Mouse (Mus musculus) forebrain, embryonic 11.5 days (tissue): ENCODE results near the gene Sorl1. TPM values are rescaled to one million over a fixed set of nuclear protein-coding genes. Genes with fewer than 3 reads are reported as not detected.
A peak's percentile ranks its signal among the peaks of the same experiment; 100 is the strongest.

Experiments
- ATAC-seq: fragments of 200-750 bp; cut with Nextera tagmentation; replicated peaks from 2 replicates; pipeline ENCODE4 v1.8.0; 2017; ENCODE audit warnings: moderate TSS enrichment; ENCODE audit not compliant: low FRiP score
- DNase-seq: peaks from one replicate; pipeline ENCODE4 v3.0.0-alpha.2; 2017; ENCODE audit warnings: low spot score
- H3K27ac ChIP-seq: fragments of 300-500 bp; sonication (generic); 2 replicates; pipeline ENCODE4 v1.5.1; 2014; ENCODE audit warnings: low read depth, low read length
- H3K27me3 ChIP-seq: fragments of 300-500 bp; sonication (generic); 2 replicates; pipeline ENCODE4 v1.6.1; 2014; ENCODE audit warnings: mild to moderate bottlenecking, low read length, mixed read lengths; ENCODE audit not compliant: control insufficient read depth, insufficient read depth
- H3K36me3 ChIP-seq: fragments of 300-500 bp; sonication (generic); 2 replicates; pipeline ENCODE4 v1.6.1; 2014; ENCODE audit warnings: mild to moderate bottlenecking, low read length, moderate library complexity, mixed read lengths; ENCODE audit not compliant: control insufficient read depth, insufficient read depth
- H3K4me1 ChIP-seq: fragments of 300-500 bp; sonication (generic); replicated peaks from 2 replicates; pipeline ENCODE4 v1.6.1; 2014; ENCODE audit warnings: low read length, mixed read lengths; ENCODE audit not compliant: control insufficient read depth, insufficient read depth
- H3K4me2 ChIP-seq: fragments of 300-500 bp; sonication (generic); 2 replicates; pipeline ENCODE4 v1.6.1; 2014; ENCODE audit warnings: low read depth, mild to moderate bottlenecking, low read length, moderate library complexity, mixed read lengths; ENCODE audit not compliant: severe bottlenecking
- H3K4me3 ChIP-seq: fragments of 300-500 bp; sonication (generic); 2 replicates; pipeline ENCODE4 v1.5.1; 2014; ENCODE audit warnings: low read depth, low read length
- H3K9ac ChIP-seq: fragments of 300-500 bp; sonication (generic); 2 replicates; pipeline ENCODE4 v1.6.1; 2014; ENCODE audit warnings: low read length
- H3K9me3 ChIP-seq: fragments of 300-500 bp; sonication (generic); 2 replicates; pipeline ENCODE4 v1.6.1; 2016; ENCODE audit warnings: low read length, mixed read lengths; ENCODE audit not compliant: control insufficient read depth
- WGBS: fragments of 180-500 bp; shearing (Covaris S2); extraction: QIAGEN DNeasy Blood & Tissue Kit; methylation state at CpG from one replicate; pipeline ENCODE4 v1.1.7; 2014; 5-methylcytosine and 5-hydroxymethylcytosine counted together
- polyA plus RNA-seq: library from polyadenylated mRNA; unstranded; fragments of >200 nt; fragmentation: Nextera tagmentation; extraction: Ambion mirVana; gene quantifications from 2 replicates; pipeline ENCODE4 v1.2.1, GENCODE M21; 2014

The Sorl1 gene
- polyA plus RNA-seq, 1 experiment from 2014 or later: 8.1 TPM

DNA sequence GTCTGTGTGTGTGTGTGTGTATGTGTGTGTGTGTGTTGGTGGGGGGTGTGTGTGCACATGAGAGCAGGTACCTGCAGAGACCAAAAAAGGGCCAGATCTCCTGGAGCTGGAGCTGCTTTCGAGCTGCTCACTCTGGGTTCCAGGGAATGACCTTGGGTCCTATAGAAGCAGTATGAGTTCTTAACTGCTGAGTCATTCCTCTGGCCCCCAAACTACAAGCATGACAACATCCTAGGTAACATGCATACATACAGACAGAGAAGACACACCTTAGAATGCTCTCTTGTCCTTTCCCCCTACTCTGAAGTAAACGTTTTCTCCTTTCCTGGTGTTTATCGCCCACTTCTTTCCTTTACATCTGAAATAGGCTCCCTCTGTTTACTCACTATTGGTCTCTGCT lies 32.5 kb upstream of the Sorl1 start:
- Histone ChIP-seq H3K4me2 (no peak overlapping the region), H3K4me3 (no peak overlapping the region), H3K9me3 (no peaks in the 10 kb centered on the region), H3K36me3 (no peaks in the 10 kb centered on the region), H3K4me1 (no peaks in the 10 kb centered on the region), H3K9ac (no peak overlapping the region), H3K27ac (no peak overlapping the region), H3K27me3 (no peaks in the 10 kb centered on the region)
- peak; percentile 0 for DNase-seq
- no peak for ATAC-seq
- 92% methylated on average over 3 of the region's 3 CpGs for WGBS

DNA sequence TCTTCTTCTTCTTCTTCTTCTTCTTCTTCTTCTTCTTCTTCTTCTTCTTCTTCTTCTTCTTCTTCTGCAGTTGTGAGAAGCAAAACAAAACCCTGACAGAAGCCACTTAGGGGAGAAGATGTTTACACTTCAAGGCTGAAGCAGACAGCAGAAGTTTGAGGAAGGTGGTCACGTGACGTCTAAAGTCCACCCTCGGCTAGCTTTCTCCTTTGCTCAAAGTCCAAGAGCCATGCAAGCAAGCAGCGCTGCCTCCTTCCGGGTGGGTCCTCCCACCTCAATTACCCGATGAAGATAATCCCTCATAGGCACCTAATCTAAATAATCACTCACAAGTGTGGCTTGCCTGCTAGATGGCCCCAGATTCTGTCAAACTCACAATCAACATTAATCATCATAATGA lies 30.6 kb upstream of the Sorl1 start:
- Histone ChIP-seq H3K9me3 (no peaks in the 10 kb centered on the region), H3K9ac (no peak overlapping the region), H3K27me3 (no peaks in the 10 kb centered on the region), H3K4me1 (no peaks in the 10 kb centered on the region), H3K27ac (no peak overlapping the region), H3K36me3 (no peaks in the 10 kb centered on the region), H3K4me2 (no peak overlapping the region), H3K4me3 (no peak overlapping the region)
- ATAC-seq (no peak), DNase-seq (peak; percentile 4)
- WGBS: 84% methylated on average over 6 of the region's 6 CpGs

DNA sequence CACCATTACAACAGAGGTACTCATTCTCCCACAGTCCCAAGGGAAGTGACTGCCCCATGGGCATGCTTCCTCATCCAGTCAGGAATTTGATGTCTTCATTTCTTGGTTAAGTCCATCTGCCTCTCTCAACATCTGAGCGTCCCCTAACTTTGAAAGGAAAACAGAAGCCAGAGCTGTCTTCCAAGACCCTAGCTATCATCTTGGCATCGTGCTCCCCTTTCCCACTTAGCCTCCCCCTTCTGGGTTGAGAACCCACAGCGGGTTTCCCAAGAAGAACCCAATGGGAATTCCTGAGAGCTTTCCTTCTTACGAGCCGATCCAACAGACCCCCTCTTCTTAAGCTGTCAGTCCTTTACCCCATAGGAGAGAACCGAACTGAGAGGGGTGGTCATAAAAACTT lies 24.7 kb upstream of the Sorl1 start:
- Histone ChIP-seq H3K27me3 (no peaks in the 10 kb centered on the region), H3K4me2 (no peak overlapping the region), H3K9me3 (no peaks in the 10 kb centered on the region), H3K9ac (no peak overlapping the region), H3K27ac (no peak overlapping the region), H3K4me3 (no peak overlapping the region), H3K4me1 (no peaks in the 10 kb centered on the region), H3K36me3 (no peaks in the 10 kb centered on the region)
- DNase-seq (no peak), ATAC-seq (no peak)
- 86% methylated on average over 6 of the region's 6 CpGs for WGBS

DNA sequence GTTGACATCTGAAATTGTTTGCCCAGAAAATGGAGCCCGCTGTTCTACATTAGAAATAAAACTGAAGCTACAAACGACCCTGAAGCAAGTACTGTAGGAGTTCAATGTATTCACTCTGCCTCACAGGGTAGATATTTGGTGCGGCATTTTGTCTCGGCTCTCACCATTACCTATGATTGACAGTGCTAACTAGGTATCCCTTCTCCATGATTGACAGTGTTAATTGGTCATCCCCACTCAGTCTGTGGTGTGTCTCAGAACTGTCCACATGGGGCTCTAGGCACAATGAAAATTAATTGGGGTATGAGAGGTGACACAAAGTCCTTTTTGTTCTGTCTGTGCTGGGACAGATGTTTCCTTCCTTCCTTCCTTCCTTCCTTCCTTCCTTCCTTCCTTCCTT lies 23.9 kb upstream of the Sorl1 start:
- ATAC-seq: 0 out of 2 replicates have a peak, but pooled peaks have one; percentile 27
- H3K4me3 ChIP-seq: no peak overlapping the region
- no peak overlapping the region for H3K27ac ChIP-seq
- no peaks in the 10 kb centered on the region for H3K4me1 ChIP-seq
- no peak for DNase-seq
- 52% methylated on average over 4 of the region's 4 CpGs for WGBS
- no peak overlapping the region for H3K4me2 ChIP-seq
- H3K9ac ChIP-seq: no peak overlapping the region
- H3K27me3 ChIP-seq: no peaks in the 10 kb centered on the region
- H3K36me3 ChIP-seq: no peaks in the 10 kb centered on the region
- H3K9me3 ChIP-seq: no peaks in the 10 kb centered on the region

DNA sequence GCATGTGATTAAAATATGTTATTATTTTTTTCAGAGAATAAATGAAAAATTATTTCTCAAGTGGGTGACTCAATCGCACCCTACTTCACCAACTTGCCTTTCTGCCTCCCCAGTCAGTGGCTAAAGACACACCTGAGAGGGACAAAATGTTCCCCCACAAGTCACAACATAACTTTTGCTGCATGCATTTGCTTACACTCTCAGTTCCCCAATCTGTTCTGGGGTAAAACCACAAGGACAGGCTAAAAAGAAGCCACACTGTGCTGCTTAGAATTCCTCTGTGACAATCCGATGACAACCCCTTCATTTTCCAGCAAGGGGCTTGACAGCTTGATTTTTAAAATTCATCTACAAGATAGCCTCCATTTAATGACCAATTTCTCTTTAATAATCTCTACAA lies 22.4 kb upstream of the Sorl1 start:
- H3K27ac ChIP-seq: no peak overlapping the region
- H3K4me3 ChIP-seq: no peak overlapping the region
- no peaks in the 10 kb centered on the region for H3K9me3 ChIP-seq
- no peak overlapping the region for H3K9ac ChIP-seq
- ATAC-seq: no peak
- no peaks in the 10 kb centered on the region for H3K4me1 ChIP-seq
- no peak for DNase-seq
- H3K27me3 ChIP-seq: no peaks in the 10 kb centered on the region
- 91% methylated on average over 2 of the region's 2 CpGs for WGBS
- H3K36me3 ChIP-seq: no peaks in the 10 kb centered on the region
- H3K4me2 ChIP-seq: no peak overlapping the region

DNA sequence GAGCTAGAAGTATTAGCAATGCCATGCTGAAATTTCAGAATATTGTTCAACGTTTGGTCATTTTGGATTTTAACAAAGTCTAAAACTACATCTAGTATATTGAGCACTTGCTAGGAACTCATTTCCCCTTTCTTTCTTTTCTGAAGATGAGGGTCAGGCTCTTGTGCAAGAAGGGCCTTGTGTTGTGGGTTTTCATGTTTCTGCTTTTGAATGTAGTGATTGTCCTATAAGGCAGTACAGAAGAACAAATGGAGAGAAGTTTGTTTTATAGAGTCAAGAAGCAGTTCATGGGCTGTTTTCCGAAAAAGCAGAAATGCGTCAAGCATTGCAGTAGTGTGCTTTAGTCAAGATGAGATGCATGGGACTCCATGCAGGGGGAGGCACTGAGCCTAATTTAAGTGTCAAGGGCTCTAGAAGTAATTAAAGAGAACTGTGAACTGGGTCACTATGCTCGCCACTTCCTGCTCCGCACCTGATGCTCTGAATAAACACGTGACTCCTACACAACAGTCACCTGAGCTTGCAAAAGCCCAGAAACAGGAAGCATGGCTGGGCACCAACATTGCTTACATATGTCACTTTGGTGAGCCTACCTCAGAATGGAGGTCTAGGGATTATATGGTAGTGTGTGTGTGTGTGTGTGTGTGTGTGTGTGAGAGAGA lies 17.6 kb upstream of the Sorl1 start:
- Histone ChIP-seq H3K9ac (no peak overlapping the region), H3K27me3 (no peaks in the 10 kb centered on the region), H3K4me2 (no peak overlapping the region), H3K4me3 (no peak overlapping the region), H3K36me3 (no peaks in the 10 kb centered on the region), H3K4me1 (no peaks in the 10 kb centered on the region), H3K27ac (no peak overlapping the region), H3K9me3 (no peaks in the 10 kb centered on the region)
- ATAC-seq: no peak
- 85% methylated on average over 6 of the region's 6 CpGs for WGBS
- no peak for DNase-seq

DNA sequence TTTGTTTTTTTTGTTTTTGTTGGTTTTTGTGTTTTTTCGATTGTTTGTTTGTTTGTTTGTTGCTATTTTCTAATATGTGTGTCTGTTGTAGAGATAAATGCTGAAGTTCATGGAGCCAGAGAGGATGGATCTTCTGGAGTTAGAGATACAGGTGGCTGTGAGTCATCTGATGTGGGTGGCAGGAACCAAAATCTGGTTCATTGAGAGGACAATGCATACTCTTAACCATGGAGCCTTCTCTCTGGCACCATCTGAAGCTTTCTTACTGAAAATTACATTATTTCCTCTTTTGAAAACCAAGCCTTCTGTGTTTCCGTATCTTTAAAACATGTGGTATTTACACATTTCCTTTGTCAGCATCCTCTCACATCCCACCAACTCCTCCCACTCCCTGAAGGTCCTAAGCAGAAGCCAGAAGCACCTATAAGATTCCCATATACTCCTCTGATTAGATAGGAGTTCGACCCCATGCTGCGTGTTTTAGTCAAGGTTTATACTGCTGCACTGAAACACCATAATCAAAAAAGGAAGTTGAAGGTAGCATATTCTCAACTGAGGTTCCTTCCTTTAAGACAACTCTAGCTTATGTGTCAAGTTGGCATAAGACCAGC lies 14.3 kb upstream of the Sorl1 start:
- no peaks in the 10 kb centered on the region for H3K36me3 ChIP-seq
- no peaks in the 10 kb centered on the region for H3K27me3 ChIP-seq
- H3K4me1 ChIP-seq: no peaks in the 10 kb centered on the region
- H3K27ac ChIP-seq: no peak overlapping the region
- H3K4me2 ChIP-seq: no peak overlapping the region
- H3K9ac ChIP-seq: no peak overlapping the region
- no peak overlapping the region for H3K4me3 ChIP-seq
- H3K9me3 ChIP-seq: no peaks in the 10 kb centered on the region
- 88% methylated on average over 4 of the region's 4 CpGs for WGBS
- ATAC-seq (no peak), DNase-seq (no peak)

DNA sequence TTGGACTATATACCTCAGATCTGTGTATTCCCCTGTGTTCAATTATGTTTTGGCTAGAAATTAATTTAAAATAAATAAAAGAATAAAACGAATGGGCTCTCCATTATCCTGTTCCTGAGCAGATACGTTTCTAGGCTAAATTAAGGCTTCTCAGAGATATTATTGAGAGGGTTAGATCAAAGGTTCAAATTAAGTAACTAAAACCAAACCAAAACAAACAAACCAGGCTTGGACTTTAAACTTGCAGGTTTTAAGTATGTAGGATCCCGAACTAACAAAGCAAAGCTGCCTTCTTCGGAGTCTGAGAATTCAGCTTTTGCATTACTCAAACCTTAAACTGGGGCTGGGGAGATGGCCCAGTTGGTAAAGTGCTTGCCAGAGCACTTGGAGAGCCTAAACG lies 13.5 kb upstream of the Sorl1 start:
- Histone ChIP-seq H3K9ac (no peak overlapping the region), H3K4me1 (no peaks in the 10 kb centered on the region), H3K27me3 (no peaks in the 10 kb centered on the region), H3K36me3 (no peaks in the 10 kb centered on the region), H3K9me3 (no peaks in the 10 kb centered on the region), H3K4me3 (no peak overlapping the region), H3K27ac (no peak overlapping the region), H3K4me2 (no peak overlapping the region)
- 77% methylated on average over 5 of the region's 5 CpGs for WGBS
- ATAC-seq (no peak), DNase-seq (no peak)
